Mouse (Mus musculus): Measurements from ENCODE around the gene Spsb3. TPM values are rescaled to one million over a fixed set of nuclear protein-coding genes. Genes with fewer than 3 reads are reported as not detected.

Gene Spsb3
- polyA plus RNA-seq, 1 experiment = 55.5 TPM

GRCm38 (mm10) chr17:24884391-24884790, 2.1 kb upstream of the Spsb3 start:
- Histone ChIP-seq H3K4me1 (ENCODE audit: control insufficient read depth, insufficient read depth, low read length) (peaks cover 19% of the 10 kb centered on the region; the same call in 1 of the 2 replicates), H3K36me3 (ENCODE audit: control insufficient read depth, insufficient read depth, low read length) (no peaks in the 10 kb centered on the region), H3K4me3 (ENCODE audit: insufficient read depth, low read depth, low read length) (no peak overlapping the region), H3K27ac (ENCODE audit: insufficient read depth, low read depth, low read length) (no peak overlapping the region), H3K27me3 (replicated peaks; ENCODE audit: control insufficient read depth, insufficient read depth, low read length) (no peaks in the 10 kb centered on the region)
- DNase-seq = no peak
- WGBS = 90% methylated on average over 6 of the region's 6 CpGs
- TF ChIP-seq POLR2A (IDR thresholded peaks at IDR 0.05; ENCODE audit: low read depth, low read length) = no peak
- TF ChIP-seq CTCF (conservative IDR thresholded peaks at IDR 0.05; ENCODE audit: insufficient read depth, insufficient read length, low read depth, low read length) = no peak

GRCm38 (mm10) chr17:24885356-24886133, 898 bp upstream of the Spsb3 start:
- Histone ChIP-seq H3K4me1 (ENCODE audit: control insufficient read depth, insufficient read depth, low read length) (peaks cover 19% of the 10 kb centered on the region; the same call in 1 of the 2 replicates), H3K27ac (ENCODE audit: insufficient read depth, low read depth, low read length) (no peak overlapping the region), H3K4me3 (ENCODE audit: insufficient read depth, low read depth, low read length) (peak overlapping the region; percentile 74), H3K27me3 (replicated peaks; ENCODE audit: control insufficient read depth, insufficient read depth, low read length) (no peaks in the 10 kb centered on the region), H3K36me3 (ENCODE audit: control insufficient read depth, insufficient read depth, low read length) (no peaks in the 10 kb centered on the region)
- no peak for TF ChIP-seq CTCF (conservative IDR thresholded peaks at IDR 0.05; ENCODE audit: insufficient read depth, insufficient read length, low read depth, low read length)
- no peak for TF ChIP-seq POLR2A (IDR thresholded peaks at IDR 0.05; ENCODE audit: low read depth, low read length)
- no peak for DNase-seq
- 22% methylated on average over 22 of the region's 22 CpGs for WGBS

GRCm38 (mm10) chr17:24886932-24887271, 459 bp downstream of the Spsb3 start:
- H3K27ac ChIP-seq (ENCODE audit: insufficient read depth, low read depth, low read length) = peak overlapping the region; percentile 89
- H3K36me3 ChIP-seq (ENCODE audit: control insufficient read depth, insufficient read depth, low read length) = no peaks in the 10 kb centered on the region; the same call in none of the 2 replicates
- DNase-seq = no peak
- no peaks in the 10 kb centered on the region for H3K27me3 ChIP-seq (replicated peaks; ENCODE audit: control insufficient read depth, insufficient read depth, low read length)
- no peak for TF ChIP-seq POLR2A (IDR thresholded peaks at IDR 0.05; ENCODE audit: low read depth, low read length)
- no peak for TF ChIP-seq CTCF (conservative IDR thresholded peaks at IDR 0.05; ENCODE audit: insufficient read depth, insufficient read length, low read depth, low read length)
- peaks cover 14% of the 10 kb centered on the region; the same call in 1 of the 2 replicates for H3K4me1 ChIP-seq (ENCODE audit: control insufficient read depth, insufficient read depth, low read length)
- H3K4me3 ChIP-seq (ENCODE audit: insufficient read depth, low read depth, low read length) = peak overlapping the region; percentile 73
- under 1% methylated on average over 18 of the region's 18 CpGs for WGBS

- H3K4me1 ChIP-seq (ENCODE audit: control insufficient read depth, insufficient read depth, low read length) = peaks cover 11% of the 10 kb centered on the region; the same call in 1 of the 2 replicates
- H3K4me3 ChIP-seq (ENCODE audit: insufficient read depth, low read depth, low read length) = peak overlapping the region; percentile 73
- TF ChIP-seq CTCF (conservative IDR thresholded peaks at IDR 0.05; ENCODE audit: insufficient read depth, insufficient read length, low read depth, low read length) (no peak), POLR2A (IDR thresholded peaks at IDR 0.05; ENCODE audit: low read depth, low read length) (no peak)
- peak overlapping the region; percentile 89 for H3K27ac ChIP-seq (ENCODE audit: insufficient read depth, low read depth, low read length)
- no peaks in the 10 kb centered on the region; the same call in none of the 2 replicates for H3K36me3 ChIP-seq (ENCODE audit: control insufficient read depth, insufficient read depth, low read length)
- no peaks in the 10 kb centered on the region for H3K27me3 ChIP-seq (replicated peaks; ENCODE audit: control insufficient read depth, insufficient read depth, low read length)
- 47% methylated on average over 18 of the region's 18 CpGs for WGBS
- no peak for DNase-seq
These were observed 1.0 kb downstream of the Spsb3 start for GRCm38 (mm10) chr17:24887291-24888080.

- DNase-seq = no peak
- no peaks in the 10 kb centered on the region; the same call in none of the 2 replicates for H3K36me3 ChIP-seq (ENCODE audit: control insufficient read depth, insufficient read depth, low read length)
- H3K4me1 ChIP-seq (ENCODE audit: control insufficient read depth, insufficient read depth, low read length) = peaks cover 11% of the 10 kb centered on the region; the same call in 1 of the 2 replicates
- no peak overlapping the region for H3K27ac ChIP-seq (ENCODE audit: insufficient read depth, low read depth, low read length)
- TF ChIP-seq POLR2A (IDR thresholded peaks at IDR 0.05; ENCODE audit: low read depth, low read length) (peak; percentile 57), CTCF (conservative IDR thresholded peaks at IDR 0.05; ENCODE audit: insufficient read depth, insufficient read length, low read depth, low read length) (no peak)
- 86% methylated on average over 3 of the region's 3 CpGs for WGBS
- H3K27me3 ChIP-seq (replicated peaks; ENCODE audit: control insufficient read depth, insufficient read depth, low read length) = no peaks in the 10 kb centered on the region
- no peak overlapping the region for H3K4me3 ChIP-seq (ENCODE audit: insufficient read depth, low read depth, low read length)
These were observed 2.4 kb downstream of the Spsb3 start for GRCm38 (mm10) chr17:24888862-24889261.

GRCm38 (mm10) chr17:24890151-24891092, 4.0 kb downstream of the Spsb3 start:
- H3K36me3 ChIP-seq (ENCODE audit: control insufficient read depth, insufficient read depth, low read length) = no peaks in the 10 kb centered on the region; the same call in none of the 2 replicates
- 80% methylated on average over 19 of the region's 19 CpGs for WGBS

More at GRCm38 (mm10) chr17:24890151-24891092, 4.0 kb downstream of the Spsb3 start:
- Histone ChIP-seq H3K27ac (ENCODE audit: insufficient read depth, low read depth, low read length) (no peak overlapping the region), H3K27me3 (replicated peaks; ENCODE audit: control insufficient read depth, insufficient read depth, low read length) (no peaks in the 10 kb centered on the region), H3K4me1 (ENCODE audit: control insufficient read depth, insufficient read depth, low read length) (peaks cover 15% of the 10 kb centered on the region; the same call in 1 of the 2 replicates), H3K4me3 (ENCODE audit: insufficient read depth, low read depth, low read length) (no peak overlapping the region)
- DNase-seq = no peak
- TF ChIP-seq POLR2A (IDR thresholded peaks at IDR 0.05; ENCODE audit: low read depth, low read length) (peak; percentile 75), CTCF (conservative IDR thresholded peaks at IDR 0.05; ENCODE audit: insufficient read depth, insufficient read length, low read depth, low read length) (no peak)

All from kidney, adult 2 months (tissue).